Mouse (Mus musculus) kidney, postnatal 4 days (tissue): ENCODE measurements around the gene Hoxb6.

Experiments used
- DNase-seq, 2 experiments: peaks; one replicate each; pipeline ENCODE4 v3.0.0; 2021; ENCODE audit warnings: mixed read lengths in 2 of 2

Hoxb6 gene

GRCm38 (mm10) chr11:96269869-96270268 is 22.4 kb upstream of the Hoxb6 start:
- peak; percentile 80 to 87 for DNase-seq

- DNase-seq: peak; percentile 83 to 89
Measured at GRCm38 (mm10) chr11:96270996-96271540, 21.2 kb upstream of the Hoxb6 start, which contains the start of gene Hoxb9. Hoxb9 (plus strand) TSS chr11:96271457.

GRCm38 (mm10) chr11:96271541-96272011 is 20.7 kb upstream of the Hoxb6 start:
- peak; percentile 78 to 89 for DNase-seq

GRCm38 (mm10) chr11:96272024-96272921 is 20.0 kb upstream of the Hoxb6 start:
- DNase-seq: peak; percentile 67 to 75

GRCm38 (mm10) chr11:96274428-96274827 is 17.8 kb upstream of the Hoxb6 start:
- peak in 1 of 2 experiments; percentile 34 for DNase-seq

GRCm38 (mm10) chr11:96275896-96276295 is 16.4 kb upstream of the Hoxb6 start:
- DNase-seq: peak in 1 of 2 experiments; percentile 71

GRCm38 (mm10) chr11:96277151-96278044 is 14.9 kb upstream of the Hoxb6 start:
- DNase-seq: peak in 1 of 2 experiments; percentile 66

GRCm38 (mm10) chr11:96278324-96278723 is 14.0 kb upstream of the Hoxb6 start:
- peak in 1 of 2 experiments; percentile 39 for DNase-seq

GRCm38 (mm10) chr11:96278773-96279172 is 13.5 kb upstream of the Hoxb6 start:
- peak; percentile 91 to 93 for DNase-seq

GRCm38 (mm10) chr11:96279421-96280233 is 12.6 kb upstream of the Hoxb6 start:
- peak in 1 of 2 experiments; percentile 70 for DNase-seq

- DNase-seq: peak in 1 of 2 experiments; percentile 65
Measured at GRCm38 (mm10) chr11:96280399-96281378, 11.6 kb upstream of the Hoxb6 start.

- peak in 1 of 2 experiments; percentile 69 for DNase-seq
Measured at GRCm38 (mm10) chr11:96281396-96281795, 10.9 kb upstream of the Hoxb6 start.

- DNase-seq: peak in 1 of 2 experiments; percentile 72
Measured at GRCm38 (mm10) chr11:96281855-96282570, 10.3 kb upstream of the Hoxb6 start, which contains the start of gene Hoxb8. Hoxb8 (plus strand) TSS chr11:96281905.

- peak; percentile 66 to 80 for DNase-seq
Measured at GRCm38 (mm10) chr11:96282795-96283430, 9.4 kb upstream of the Hoxb6 start.

- DNase-seq: peak; percentile 81 to 89
Measured at GRCm38 (mm10) chr11:96284041-96284749, 8.1 kb upstream of the Hoxb6 start.

- peak; percentile 85 to 92 for DNase-seq
Measured at GRCm38 (mm10) chr11:96284774-96285734, 7.2 kb upstream of the Hoxb6 start.
